Mouse (Mus musculus): ENCODE results near the gene Fam172a. TPM values are rescaled to one million over a fixed set of nuclear protein-coding genes. Genes with fewer than 3 reads are reported as not detected.

The Fam172a gene
- polyA plus RNA-seq, 1 experiment from 2014 or later, result 34.6 TPM

DNA sequence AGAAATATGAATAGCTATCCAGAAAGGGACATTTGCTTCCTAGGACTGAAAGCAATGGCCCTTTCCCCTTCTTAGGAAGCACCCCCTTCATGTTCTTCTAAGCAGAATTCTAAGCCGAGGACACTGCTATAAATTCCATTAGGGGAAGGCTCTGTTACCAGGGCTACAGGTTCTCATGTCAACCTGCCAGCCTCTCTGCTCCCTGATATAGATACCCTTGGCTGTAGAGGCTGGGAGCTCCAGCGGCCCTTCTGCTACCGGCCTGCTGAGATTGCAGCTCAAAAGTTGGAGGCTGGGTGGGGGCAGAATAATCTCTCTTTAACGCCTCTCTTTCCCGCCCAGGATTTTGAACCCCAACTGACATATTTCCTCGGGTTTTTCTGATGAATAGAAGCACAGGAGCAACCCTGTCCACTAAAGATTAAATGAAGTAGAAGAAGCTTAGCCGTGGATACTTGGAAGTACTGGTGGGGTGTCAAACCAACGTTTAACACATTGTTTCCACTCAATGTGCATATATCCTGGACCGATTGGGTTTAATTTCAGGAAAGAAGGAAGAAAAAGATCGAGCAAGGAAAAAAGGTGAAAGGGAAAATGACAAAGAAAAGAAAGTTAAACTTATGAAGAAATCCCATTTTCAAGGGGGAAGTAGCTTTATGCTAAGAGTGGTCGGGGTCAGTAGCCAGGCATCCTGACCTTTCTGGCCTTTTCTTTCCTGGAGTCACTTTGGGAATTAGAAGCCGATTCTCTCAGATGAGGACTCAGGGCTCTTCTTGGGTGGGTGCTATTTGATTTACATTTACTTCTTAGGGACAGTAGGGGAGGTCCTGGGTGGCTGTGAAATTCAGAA is 506.2 kb downstream of the Fam172a start:
- Histone ChIP-seq H3K9ac (no peak overlapping the region), H3K4me2 (no peak overlapping the region), H3K4me1 (peaks cover 26% of the 10 kb centered on the region), H3K9me3 (no peaks in the 10 kb centered on the region), H3K4me3 (no peak overlapping the region), H3K27me3 (peaks cover 94% of the 10 kb centered on the region), H3K36me3 (no peaks in the 10 kb centered on the region), H3K27ac (no peak overlapping the region)
- no peak for ATAC-seq (ENCODE audit: insufficient number of reproducible peaks, low FRiP score, low TSS enrichment, low read depth)
- 15% methylated on average over 12 of the region's 12 CpGs for WGBS

DNA sequence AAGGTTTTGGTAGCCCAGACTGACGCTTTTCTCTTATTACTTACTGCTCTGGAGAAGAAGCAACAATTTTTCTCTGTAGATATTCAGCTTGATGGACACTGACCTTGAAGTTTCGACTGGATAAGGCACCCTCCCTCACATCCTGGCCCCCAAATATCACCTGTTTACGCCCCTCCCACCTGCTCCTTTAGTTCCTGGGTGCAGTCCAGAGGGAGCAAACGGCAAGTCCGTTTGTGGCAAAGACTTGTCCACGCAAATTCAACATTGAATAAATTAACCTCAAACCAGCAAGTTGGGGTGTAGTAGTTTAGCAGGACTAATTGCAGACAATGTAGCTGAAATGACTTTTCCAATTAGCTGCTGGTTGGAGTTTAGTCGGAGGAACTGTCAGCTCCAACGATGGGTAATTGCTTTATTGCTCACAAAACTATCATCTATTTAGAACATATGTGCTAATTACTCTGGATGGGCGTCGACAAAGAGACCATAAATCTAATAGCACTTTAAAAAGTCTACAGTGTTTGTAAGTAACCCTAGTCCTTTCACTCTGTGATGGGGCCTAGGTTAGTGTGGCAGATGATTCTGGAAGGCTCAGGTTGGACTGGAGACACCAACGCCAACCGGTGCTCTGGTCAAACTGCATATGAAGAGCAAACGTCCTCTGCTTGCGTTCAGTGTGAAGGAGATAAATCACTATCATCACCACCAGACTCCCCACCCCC is 507.0 kb downstream of the Fam172a start:
- Histone ChIP-seq H3K36me3 (no peaks in the 10 kb centered on the region), H3K4me1 (peaks cover 18% of the 10 kb centered on the region), H3K9me3 (no peaks in the 10 kb centered on the region), H3K4me3 (no peak overlapping the region), H3K9ac (no peak overlapping the region), H3K27ac (no peak overlapping the region), H3K4me2 (no peak overlapping the region), H3K27me3 (peaks cover 93% of the 10 kb centered on the region)
- 16% methylated on average over 14 of the region's 14 CpGs for WGBS
- ATAC-seq (ENCODE audit: insufficient number of reproducible peaks, low FRiP score, low TSS enrichment, low read depth), result no peak

DNA sequence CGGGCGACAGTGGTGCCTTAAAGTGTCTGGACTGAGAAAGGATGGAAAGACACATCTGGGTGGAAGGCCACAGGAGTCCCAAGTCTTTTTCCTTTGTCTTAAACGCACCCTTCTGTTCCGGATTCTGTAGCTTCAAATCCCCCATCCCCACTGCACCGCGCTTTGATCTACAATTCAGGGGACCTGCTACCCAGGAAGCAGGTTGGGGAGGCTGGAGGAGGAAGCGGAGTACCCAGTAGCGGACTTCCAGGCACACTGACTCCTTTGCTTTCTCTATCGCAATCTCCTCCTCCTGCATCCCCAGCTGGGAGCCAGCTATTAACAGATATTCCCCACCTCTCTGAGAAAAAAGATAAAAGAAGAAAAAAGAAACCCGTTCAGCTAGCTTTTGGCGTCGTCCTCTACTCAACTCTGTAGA is 507.8 kb downstream of the Fam172a start:
- Histone ChIP-seq H3K27ac (no peak overlapping the region), H3K27me3 (peaks cover 88% of the 10 kb centered on the region), H3K4me3 (peak overlapping the region; percentile 29), H3K9me3 (no peaks in the 10 kb centered on the region), H3K4me1 (peaks cover 15% of the 10 kb centered on the region), H3K4me2 (peak overlapping the region; percentile 49), H3K36me3 (no peaks in the 10 kb centered on the region), H3K9ac (no peak overlapping the region)
- 4% methylated on average over 12 of the region's 12 CpGs for WGBS
- ATAC-seq (ENCODE audit: insufficient number of reproducible peaks, low FRiP score, low TSS enrichment, low read depth), result no peak

DNA sequence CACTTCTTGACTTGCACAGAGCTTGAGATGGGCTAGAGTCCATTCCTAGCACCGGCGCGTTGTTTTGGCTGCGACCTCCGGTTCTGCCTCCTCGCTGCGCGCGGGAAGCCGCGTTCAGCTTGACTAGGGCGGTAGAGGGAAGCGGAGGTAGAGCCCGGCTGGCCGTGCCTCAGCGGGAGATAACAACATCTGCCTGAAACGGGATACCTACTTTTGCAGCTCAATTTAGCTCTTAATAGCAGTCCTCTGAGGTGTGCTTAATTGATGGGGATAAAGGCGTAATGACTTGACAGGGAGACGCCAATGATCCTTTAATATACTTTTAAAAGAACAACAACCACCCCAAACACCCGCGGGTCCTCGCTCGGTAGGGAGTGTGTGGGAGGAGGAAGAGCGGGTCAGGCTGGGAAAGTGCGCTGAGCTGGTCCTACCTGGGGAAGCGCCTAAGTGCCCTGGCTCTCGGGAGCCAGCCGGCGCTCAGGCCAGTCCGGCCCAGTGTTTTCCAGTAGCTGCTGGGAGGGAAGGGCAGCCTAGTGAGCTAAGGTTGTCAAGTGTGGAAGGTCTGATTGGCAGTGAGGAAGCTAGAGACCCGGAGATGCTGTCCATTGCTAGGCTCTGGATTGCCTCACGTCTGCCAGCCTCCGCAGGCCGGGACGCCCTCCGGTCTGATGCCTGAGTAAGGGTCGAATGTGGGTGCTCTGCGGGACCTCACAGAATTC is 508.4 kb downstream of the Fam172a start:
- H3K9ac ChIP-seq, result no peak overlapping the region
- H3K4me1 ChIP-seq, result peaks cover 15% of the 10 kb centered on the region
- H3K4me3 ChIP-seq, result peak overlapping the region; percentile 29
- peaks cover 82% of the 10 kb centered on the region for H3K27me3 ChIP-seq
- WGBS, result under 1% methylated on average over 38 of the region's 38 CpGs
- no peak overlapping the region for H3K27ac ChIP-seq
- peak overlapping the region; percentile 49 for H3K4me2 ChIP-seq
- no peaks in the 10 kb centered on the region for H3K36me3 ChIP-seq
- H3K9me3 ChIP-seq, result no peaks in the 10 kb centered on the region
- ATAC-seq (ENCODE audit: insufficient number of reproducible peaks, low FRiP score, low TSS enrichment, low read depth), result no peak

DNA sequence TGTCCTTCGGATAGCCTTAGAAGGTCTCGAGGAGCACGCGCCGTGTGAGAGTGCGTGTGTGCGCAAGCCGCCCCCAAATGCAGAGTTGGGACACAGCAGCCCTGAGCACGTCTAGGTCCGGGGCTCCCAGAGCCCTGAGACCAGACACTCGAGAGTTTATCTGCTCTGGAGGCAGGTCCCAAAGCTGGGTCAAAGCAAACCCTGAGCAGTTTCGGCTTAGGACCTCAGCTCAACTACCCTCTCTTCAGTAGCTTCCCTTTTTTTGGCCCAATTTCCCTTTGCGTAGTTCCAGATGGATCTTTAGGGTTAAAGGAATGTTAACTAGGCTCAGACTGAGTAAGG is 508.9 kb downstream of the Fam172a start:
- H3K36me3 ChIP-seq, result no peaks in the 10 kb centered on the region
- H3K9ac ChIP-seq, result no peak overlapping the region
- H3K27ac ChIP-seq, result no peak overlapping the region
- H3K4me2 ChIP-seq, result peak overlapping the region; percentile 49
- no peaks in the 10 kb centered on the region for H3K9me3 ChIP-seq
- peaks cover 15% of the 10 kb centered on the region for H3K4me1 ChIP-seq
- WGBS, result 4% methylated on average over 13 of the region's 13 CpGs
- peak overlapping the region; percentile 29 for H3K4me3 ChIP-seq
- ATAC-seq (ENCODE audit: insufficient number of reproducible peaks, low FRiP score, low TSS enrichment, low read depth), result no peak
- H3K27me3 ChIP-seq, result peaks cover 77% of the 10 kb centered on the region

DNA sequence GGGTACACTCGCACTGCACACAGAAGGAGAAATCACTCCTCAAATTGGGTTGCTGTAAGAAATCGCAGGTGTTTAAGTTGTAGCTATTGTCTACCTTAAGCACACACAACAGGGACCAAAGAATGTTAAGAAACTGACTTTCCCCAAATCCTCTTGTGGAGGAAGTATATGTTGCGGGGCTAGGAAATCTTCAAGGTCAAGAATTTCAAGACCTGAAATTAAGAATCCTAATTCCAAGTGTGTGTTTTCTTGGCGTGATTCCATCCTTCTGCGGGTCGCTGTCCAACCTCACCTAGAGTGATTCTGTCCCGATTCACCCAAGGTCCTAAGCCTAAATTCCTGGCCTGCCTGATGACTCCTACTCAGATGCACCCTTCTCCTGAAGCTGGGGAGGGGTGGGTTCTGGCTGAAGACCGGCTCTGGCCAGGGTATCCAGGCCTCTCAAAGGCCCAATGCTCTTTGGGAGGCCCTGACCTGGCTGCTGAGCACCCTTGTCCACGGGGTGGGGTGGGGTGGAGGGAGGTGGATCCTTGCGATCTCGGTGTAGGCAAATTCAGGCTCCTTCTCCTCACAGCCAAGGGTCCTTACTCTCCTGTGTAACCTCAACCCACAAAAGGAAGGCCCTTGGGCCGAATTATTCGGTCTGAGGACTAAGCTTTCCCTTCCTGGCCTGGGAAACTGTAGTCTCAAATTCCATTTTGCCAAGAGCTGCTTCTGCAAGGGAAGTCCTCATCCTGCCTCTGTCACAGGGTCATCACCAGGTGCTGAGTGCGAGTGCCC is 509.6 kb downstream of the Fam172a start:
- Histone ChIP-seq H3K4me1 (peaks cover 15% of the 10 kb centered on the region), H3K9me3 (no peaks in the 10 kb centered on the region), H3K27ac (no peak overlapping the region), H3K27me3 (peaks cover 72% of the 10 kb centered on the region), H3K36me3 (no peaks in the 10 kb centered on the region), H3K9ac (no peak overlapping the region), H3K4me2 (no peak overlapping the region), H3K4me3 (no peak overlapping the region)
- 22% methylated on average over 14 of the region's 14 CpGs for WGBS
- no peak for ATAC-seq (ENCODE audit: insufficient number of reproducible peaks, low FRiP score, low TSS enrichment, low read depth)

- Histone ChIP-seq H3K4me2 (no peak overlapping the region), H3K9me3 (no peaks in the 10 kb centered on the region), H3K27ac (no peak overlapping the region), H3K36me3 (no peaks in the 10 kb centered on the region), H3K4me3 (no peak overlapping the region), H3K4me1 (peaks cover 15% of the 10 kb centered on the region), H3K27me3 (peaks cover 68% of the 10 kb centered on the region), H3K9ac (no peak overlapping the region)
- 27% methylated on average over 15 of the region's 15 CpGs for WGBS
- no peak for ATAC-seq (ENCODE audit: insufficient number of reproducible peaks, low FRiP score, low TSS enrichment, low read depth)
Measured at GRCm38 (mm10) chr13:78212111-78212510, 510.3 kb downstream of the Fam172a start.

- Histone ChIP-seq H3K4me3 (no peak overlapping the region), H3K36me3 (no peaks in the 10 kb centered on the region), H3K4me2 (no peak overlapping the region), H3K4me1 (peaks cover 15% of the 10 kb centered on the region), H3K27ac (no peak overlapping the region), H3K27me3 (peaks cover 59% of the 10 kb centered on the region), H3K9me3 (no peaks in the 10 kb centered on the region), H3K9ac (no peak overlapping the region)
- 30% methylated on average over 2 of the region's 2 CpGs for WGBS
- ATAC-seq (ENCODE audit: insufficient number of reproducible peaks, low FRiP score, low TSS enrichment, low read depth), result no peak
Measured at GRCm38 (mm10) chr13:78213155-78213554, 511.3 kb downstream of the Fam172a start.

- ATAC-seq (ENCODE audit: insufficient number of reproducible peaks, low FRiP score, low TSS enrichment, low read depth), result no peak
- Histone ChIP-seq H3K9ac (no peak overlapping the region), H3K4me3 (no peak overlapping the region), H3K4me1 (peaks cover 6% of the 10 kb centered on the region), H3K36me3 (no peaks in the 10 kb centered on the region), H3K27ac (no peak overlapping the region), H3K4me2 (no peak overlapping the region), H3K27me3 (peaks cover 38% of the 10 kb centered on the region), H3K9me3 (no peaks in the 10 kb centered on the region)
- 48% methylated on average over 2 of the region's 2 CpGs for WGBS
Measured at GRCm38 (mm10) chr13:78215223-78215622, 513.4 kb downstream of the Fam172a start.
